Mouse (Mus musculus) natural killer cell, adult 2 months (primary cell): ENCODE data around the gene Acap1.
A peak's percentile ranks its signal among the peaks of the same experiment; 100 is the strongest.

ENCODE experiments used
- DNase-seq, 2 experiments: peaks; one replicate each; pipeline ENCODE4 v3.0.0; 2022; ENCODE audit warnings: low spot score in 2 of 2

The Acap1 gene

DNA sequence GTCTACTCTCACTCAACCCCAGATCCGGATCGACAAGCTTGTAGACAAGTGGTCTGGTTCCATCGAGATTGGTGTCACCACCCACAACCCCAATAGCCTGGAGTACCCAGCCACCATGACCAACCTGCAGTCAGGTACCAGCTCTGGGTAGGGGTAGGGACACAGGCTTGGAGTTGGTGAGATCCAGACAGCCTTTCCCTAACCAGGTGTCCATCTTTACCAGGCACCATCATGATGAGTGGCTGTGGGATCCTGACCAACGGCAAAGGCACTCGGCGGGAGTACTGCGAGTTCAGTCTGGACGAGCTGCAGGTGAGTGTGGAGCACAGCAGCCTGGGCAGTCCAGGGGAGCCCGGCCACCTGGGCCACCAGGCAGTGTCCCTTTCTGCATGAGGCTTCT lies 9.0 kb upstream of the Acap1 start:
- DNase-seq: no peak

DNA sequence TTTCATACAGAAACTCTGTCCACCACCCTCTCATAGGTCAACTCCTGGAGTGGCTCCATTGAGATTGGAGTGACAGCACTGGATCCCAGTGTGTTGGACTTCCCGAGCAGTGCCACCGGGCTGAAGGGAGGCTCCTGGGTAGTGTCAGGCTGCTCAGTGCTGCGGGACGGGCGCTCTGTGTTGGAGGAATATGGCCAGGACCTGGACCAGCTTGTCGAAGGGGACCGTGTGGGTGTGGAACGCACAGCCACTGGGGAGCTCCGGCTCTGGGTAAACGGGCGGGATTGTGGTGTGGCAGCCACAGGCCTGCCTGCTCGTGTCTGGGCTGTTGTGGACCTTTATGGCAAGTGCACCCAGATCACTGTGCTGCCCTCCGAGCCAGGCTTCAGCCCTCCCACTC lies 7.6 kb upstream of the Acap1 start:
- DNase-seq: no peak

DNA sequence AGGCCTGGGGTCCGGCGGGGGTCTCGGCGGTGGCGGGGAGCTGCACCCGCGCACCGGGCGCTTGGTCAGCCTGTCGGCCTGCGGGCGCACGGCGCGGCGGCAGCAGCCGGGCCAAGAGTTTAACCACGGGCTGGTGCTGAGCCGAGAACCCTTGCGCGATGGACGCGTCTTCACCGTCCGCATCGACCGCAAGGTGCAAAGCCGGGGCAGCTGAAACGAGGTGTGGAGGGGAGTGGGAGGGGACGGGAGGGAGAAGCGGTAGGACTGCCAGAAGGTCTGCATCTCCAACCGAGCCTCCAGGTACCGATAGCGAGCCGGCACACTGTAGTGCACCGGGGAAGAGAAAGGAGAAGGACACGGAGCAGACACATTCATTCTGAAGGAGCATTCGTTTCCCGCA lies 6.7 kb upstream of the Acap1 start:
- no peak for DNase-seq

DNA sequence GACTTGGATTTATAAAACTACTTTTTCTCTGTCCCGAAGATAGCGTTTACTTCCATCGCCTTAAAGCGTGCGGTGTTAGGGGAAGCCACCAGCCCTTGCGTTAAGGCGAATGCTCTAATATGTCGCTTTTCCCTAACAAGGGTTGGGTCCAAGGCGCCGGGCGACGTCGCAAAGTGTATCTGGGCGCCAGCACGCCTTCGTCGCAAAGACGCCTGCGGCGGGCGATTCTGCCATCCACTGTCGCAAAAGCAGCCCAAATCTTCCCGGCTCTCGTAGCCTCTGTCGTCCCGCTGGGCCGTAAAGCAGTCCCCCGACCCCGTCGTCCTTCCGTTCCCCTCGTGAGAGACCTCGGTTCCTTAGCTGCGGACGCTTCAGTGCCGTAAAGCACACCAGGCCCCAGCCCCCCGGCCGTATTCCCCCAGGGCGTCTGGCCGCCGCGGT lies 6.1 kb upstream of the Acap1 start:
- DNase-seq: peak; percentile 86 to 89

DNA sequence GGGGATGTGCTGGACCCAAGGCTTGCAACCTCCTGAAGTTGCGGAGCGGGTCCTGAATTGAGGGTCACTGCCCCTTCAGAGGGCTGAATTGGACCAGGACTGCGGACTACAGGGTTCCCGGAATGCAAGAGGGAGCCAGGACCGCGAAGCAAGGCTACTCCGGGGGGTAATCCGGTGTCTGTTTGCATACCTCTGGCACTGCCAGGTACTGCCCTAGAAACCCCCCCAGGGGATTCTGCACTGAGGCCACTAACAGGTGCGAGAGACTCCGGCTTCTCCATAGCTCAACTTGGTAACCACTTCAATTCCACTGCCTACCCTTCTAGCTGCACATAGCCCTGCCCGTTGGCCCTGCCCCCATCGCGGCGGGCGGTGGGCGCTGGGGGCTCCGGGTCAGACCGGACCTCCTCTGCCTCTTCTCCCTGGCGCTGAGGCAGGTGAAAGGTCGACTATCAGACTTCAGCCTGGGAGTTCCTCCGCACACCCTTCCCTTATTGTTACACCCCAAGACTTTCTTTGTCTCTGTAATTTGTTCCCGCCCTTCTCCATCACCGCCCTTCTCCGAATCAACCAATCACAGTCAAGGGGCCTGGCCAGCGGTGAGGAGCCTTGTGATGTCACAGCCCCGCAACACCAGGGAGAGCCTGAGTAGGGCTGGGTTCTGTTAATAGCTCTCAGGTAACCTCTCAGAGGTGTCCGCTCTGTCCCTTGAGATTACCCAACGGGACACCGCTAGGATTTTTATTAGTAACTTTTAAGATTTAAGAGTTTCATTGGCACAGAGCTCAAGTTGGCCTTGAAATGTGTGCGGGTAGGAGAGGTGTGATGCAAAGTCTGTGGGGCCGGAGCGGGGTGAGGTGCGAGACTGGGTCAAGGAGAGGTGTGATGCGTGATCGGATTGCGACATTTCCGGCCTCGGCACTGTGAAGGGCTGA lies 5.4 kb upstream of the Acap1 start, which contains the start of the genes 2810408A11Rik and Neurl4:
Gene 2810408A11Rik (minus strand): TSS at position 517 of the 935 bp plus-strand sequence.
Gene Neurl4 (plus strand): TSS at position 602 of the 935 bp plus-strand sequence.
- peak; percentile 86 to 89 for DNase-seq

DNA sequence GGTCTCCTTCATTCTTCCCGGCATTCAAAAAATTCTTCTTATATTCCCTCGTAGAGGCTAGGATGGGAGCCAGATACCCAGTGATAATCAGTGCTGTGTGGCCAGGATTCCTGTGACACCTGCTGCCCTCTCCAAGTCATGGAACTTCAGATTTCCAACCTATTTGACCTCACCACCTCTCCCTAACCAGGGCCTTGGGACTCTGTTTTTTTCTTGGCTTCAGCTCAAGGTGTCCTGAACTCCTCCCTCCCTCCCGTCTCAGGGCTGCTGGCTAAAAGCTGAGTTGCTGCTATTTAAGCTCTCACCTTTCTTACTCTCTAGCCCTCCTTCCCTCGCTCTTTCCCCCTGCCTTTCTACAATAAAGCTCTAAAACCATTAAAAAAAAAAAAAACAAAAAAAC lies 4.5 kb upstream of the Acap1 start:
- DNase-seq: no peak

DNA sequence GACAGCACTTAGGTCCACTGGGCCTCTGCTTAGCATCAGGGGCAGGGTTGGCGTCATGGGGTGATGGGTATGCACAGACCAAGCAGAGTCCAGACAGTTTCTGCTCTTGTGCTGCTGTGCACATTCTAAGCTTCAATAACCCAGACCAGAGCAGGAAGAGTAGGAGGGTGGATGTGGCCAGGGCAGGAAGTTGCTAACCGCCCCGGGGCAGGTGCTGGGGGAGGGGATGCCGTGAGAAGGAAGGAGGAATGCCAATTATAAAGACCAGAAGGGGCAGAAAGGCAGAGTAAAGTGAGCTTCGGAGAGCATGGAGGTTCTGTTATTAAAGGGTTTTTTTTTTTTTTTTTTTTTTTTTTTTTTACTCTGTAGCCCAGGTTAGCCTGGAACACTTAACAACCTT lies 668 bp downstream of the Acap1 start:
- peak; percentile 82 to 83 for DNase-seq

DNA sequence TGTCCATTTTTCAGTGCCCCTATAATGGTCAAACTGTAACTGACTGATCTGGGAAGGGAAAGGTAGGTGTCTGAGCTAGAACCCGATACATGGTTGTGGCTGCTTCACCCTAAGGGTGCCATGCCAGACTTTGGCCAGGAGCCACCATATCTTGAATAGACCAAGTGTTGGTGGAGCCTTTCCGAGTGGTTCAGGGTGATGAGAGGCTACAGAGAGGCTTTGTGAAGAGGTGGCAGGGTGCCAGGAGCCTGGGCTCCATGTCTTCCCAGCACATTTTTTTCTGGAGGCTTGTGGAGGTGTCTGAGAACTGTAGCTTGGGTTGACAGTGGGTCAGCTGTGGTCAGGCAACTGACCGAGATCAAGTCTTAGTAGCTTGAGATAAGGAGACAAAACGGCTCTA lies 3.9 kb downstream of the Acap1 start:
- no peak for DNase-seq

DNA sequence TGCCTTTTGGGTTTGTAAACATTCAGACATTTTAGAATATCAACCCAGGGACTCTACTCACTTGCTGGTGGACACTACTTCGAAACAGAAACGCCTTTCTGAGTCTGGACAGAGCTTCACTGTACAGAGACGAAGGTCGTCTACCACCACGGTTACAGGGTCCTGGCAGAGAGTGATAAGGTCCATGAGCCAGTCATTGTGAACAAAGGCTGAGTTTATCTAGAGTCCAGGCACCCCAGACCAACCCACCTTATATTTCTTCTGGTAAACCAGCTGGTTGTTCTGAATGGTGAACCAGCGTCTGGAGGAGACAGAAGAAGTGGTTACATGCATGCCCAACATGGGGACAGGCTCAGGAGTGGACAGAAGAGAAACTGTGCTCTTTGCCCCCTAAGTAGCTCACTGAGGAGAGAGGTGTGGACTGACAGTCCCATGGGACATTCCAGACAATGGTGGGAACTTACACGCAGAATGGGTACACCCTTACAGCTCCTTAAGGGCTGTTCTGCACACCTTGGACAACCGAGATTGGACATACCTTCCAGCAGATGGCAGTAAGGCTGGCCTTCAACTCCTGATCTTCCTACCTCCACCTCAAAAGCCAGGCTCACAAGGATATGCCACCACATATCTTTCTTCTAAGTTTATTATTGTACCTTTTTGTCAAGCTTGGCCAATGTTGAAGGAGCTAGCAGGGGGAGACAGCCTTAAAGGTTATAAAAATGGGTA lies 8.3 kb downstream of the Acap1 start:
- DNase-seq: no peak

DNA sequence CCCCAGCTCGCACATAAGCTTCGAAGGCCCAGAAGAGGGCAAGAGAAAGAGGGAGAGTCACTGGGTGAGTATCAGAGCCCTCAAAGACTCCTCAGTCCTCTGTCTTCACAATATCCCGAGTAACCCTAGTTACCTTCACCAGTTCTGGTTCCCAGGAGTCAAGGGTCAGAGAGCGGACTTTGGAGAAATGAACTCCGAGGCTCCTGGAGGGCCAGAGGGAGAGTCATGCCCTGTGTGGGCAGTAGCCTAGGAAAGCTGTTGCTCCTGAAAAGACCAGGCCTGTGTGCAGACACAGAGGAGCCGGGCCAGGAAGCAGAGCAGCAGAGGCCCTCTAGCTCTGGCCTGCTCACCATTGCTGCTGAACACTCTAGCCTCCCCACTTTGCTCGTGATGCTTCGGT lies 10.7 kb downstream of the Acap1 start:
- no peak for DNase-seq

DNA sequence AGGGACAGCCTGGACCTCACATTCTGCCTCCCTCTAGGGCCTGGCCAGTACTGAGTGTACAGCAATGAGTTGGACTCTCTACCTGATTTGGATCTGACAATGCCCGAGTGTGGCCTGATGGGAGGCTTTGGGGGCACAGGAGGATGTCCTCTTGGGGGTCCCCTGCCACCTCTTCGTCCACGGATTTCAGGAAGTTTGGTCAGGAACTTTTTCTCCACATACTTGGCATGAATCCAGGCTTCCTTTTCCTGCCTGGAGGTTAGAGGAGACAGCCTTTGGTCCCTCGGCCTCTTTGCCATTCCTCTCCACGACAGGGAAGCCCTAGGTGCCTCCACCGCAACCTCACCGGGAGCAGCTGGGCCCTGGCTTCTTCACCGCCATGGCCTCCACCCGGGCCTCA lies 11.1 kb downstream of the Acap1 start:
- no peak for DNase-seq

DNA sequence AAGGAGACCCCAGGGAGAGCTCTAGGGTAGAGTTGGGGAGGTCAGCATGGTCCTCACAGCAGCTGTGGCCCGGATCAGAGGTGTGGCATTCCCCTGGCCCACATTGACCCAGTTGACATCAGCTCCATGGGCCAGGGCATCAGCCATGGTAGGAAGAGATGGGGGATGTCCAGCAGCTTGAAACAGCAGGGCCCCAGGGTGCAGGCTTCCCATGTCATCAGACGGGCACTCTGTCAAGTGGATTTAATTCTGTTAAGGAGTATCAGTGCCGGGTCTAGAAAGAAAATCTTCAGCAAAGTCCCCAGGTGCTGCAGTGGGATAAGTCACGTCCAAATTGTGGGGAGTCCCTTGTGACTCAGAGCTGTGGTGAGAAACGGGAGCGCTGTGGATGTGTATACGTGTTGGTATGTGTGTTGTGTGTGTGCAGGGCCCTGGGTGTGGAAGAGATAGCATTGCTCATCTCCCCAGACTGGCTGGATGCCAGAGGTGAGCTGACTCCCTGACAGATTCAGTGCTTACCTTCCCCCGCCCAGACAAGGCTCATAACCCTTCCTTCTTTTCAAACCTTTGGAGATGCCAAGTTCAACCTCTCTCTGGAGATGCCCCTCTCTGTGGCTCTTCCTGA lies 11.7 kb downstream of the Acap1 start:
- DNase-seq: no peak

DNA sequence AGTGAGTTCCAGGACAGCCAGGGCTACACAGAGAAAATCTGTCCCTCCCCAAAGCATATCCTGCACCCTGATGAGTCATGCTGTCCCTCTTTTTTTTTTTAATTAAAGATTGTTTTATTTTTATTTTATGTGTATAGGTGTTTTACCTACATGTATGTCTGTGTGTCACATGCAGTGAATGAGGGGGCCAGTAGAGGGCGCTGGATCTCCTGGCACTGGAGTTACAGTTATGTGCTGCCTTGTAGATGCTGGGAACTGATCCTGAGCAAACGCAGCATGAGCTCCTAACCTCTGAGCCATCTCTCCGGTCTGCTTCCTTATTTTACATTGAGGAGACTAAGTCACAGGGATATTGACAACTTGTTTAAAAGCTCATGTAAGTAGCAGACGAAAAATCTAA lies 12.3 kb downstream of the Acap1 start:
- peak; percentile 62 to 72 for DNase-seq

DNA sequence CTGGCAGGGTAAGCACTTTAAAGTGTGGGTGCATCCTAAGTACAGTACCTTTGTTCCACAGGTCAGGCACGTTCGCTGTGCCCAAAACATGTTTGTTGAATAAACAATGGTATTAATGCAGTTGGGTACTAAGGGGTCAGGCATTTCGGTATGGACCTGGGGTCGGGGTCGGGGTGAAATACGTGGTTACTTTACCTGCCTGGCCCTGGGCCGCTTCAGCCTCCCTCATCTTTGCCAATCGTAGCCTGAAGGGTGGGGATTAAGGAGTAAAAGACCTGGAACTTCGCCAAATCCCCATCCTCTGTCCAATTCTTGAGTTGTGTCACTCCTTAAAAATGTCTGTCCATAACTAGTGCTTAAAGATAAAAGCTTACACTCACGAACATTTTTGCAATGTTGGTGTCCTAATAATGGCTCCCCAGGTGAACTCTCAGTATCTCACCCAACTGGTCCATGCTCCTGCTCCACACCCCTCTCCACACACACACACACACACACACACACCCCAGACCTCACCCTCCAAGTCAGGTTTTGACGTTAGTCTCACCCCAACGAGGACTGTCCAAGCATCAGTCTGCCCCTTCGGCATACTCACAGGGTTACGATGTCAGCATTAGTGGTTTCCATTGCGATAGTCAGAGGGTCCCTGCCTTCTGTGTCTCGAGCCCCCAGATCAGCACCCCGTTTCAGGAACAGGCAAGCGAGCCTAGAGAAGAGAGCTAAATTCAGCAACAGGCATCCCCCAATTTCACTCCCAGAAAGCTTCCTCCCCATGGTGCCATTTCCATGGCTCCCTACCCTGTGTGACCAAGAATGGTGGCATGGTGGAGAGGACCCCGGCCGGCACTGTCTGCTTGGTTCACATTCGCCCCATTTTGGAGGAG lies 13.3 kb downstream of the Acap1 start:
- no peak for DNase-seq

DNA sequence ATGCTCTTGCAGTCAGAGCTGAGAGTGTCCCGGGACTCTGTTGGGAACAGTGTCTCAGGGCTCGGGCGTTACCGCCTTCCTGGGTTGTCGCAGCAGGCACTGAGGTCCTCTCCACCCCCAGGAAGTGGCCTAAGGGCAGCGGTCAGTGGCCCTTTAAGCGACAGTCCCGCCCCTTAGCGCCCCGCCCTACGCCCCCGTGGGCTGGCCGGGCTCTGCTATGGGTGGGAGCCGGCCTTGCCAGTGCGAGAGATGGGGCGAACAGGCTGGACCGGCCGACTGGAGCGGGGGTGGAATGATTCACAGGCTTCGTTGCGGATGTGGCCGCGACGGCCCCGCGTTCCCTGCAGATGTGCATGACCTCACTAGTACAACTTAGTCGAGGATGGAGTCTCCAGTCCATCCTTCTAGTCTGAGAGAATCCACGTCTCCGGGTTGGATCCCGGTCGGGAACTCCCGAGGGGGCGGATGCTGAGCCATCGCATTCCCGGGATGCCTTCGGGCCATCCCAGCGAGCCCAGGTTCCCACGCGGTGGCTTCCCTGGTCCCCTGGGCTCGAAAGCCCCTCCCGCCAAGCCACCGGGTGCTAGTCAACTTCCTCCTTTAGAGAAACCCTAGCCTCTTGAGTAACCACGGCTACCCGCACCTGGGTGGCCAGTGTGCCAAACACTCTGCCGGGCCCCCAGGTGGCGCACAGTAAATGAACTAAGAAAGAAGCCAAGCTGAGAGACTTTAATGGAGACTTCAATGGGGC lies 14.3 kb downstream of the Acap1 start, which contains the start of gene Kctd11:
Gene Kctd11 (minus strand): TSS at position 554 of the 751 bp plus-strand sequence.
- peak; percentile 89 to 93 for DNase-seq

DNA sequence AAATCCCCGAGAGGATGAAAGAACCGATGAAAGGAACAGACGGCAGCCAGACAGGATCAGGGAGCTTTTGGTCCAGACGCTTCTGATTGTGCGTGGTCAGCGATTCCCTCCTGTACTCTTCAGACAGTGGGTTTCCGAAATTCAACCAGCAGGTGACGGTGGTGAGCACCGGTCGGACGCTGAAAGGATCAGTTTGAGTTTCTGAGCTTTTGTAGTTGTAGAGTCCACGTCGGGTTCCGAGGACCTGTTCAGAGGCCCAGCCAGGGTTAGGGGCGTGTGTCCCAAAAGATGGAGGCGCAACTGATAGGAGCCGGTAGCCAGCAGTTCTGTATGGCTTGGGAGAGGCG lies 14.9 kb downstream of the Acap1 start:
- DNase-seq: peak; percentile 80 to 82

DNA sequence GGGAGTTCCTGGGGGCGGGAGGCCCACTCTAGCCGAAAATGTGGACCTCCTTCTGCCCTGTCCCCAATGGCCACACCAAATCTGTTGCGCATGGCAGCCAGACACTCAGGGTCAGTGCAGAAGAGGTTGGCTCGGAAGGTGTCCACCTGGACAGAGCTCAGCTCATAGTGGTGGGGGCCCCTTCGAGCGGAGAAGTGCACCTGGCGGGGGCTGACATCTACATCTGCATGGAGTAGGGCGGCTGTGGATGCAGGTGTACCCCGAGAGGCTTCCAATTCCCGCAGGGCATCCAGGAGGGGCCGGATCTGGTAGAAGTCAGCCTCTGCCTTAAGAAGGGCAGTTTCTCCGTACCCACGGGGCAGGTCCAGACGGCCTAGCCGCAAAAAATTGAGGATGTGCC lies 15.6 kb downstream of the Acap1 start:
- DNase-seq: no peak

DNA sequence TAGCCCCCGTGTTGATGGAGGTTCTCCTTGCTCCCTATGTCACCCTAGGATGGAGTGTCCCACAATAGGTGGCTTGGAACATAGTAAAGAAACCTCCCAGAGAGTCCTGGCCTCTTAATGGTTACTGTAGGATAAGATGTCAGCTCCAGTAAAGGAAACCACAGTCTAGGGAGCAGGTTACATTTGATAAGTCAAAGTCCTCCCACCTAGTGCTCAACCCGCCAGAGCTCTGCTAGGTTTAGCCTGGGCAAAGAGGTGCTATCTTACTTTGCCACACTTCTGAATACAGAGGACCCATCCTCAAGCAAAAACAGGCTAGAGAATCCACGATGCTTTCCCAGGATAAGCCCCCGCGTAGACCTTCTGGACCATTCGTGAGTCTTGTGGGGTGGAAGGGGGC lies 16.4 kb downstream of the Acap1 start:
- DNase-seq: no peak

DNA sequence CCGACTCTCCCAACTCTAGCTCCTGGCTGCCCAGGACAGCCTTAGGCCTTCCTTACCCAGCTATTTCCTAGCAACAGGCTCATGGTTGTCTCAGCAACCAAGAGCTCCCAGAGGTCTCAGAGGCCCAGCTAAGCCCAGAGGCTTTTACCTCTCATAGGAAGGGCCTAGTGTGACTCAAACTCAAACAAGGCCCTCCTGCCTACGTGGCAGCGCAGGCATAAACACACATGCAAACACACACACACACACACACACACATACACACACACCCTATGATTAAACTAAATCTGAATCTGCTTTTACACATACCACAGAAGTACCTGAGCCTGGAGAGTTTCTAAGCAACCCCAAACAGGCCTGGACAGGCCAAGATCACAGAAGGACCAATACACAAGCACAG lies 16.9 kb downstream of the Acap1 start:
- DNase-seq: no peak

DNA sequence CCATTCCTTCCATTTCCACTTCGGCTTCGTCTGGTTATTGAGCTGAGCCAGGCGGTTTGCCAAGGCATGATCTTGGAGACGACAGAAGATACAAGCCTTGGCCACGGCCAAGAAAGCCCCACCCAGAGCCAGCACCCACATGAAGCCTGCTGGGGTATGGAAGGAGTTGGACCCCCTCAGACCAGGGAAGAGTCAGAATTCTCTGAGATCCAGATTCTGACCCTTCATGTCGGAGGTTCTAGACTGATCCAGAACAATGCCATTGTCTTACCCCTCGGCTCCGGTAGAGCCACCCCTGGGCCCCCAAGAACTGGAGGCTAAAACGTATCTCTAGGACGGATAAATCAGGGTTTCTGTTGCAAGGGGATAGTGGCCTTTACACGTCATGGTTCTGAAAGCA lies 17.5 kb downstream of the Acap1 start, which contains the start of gene Tmem95:
Gene Tmem95 (minus strand): TSS at position 141 of the 400 bp plus-strand sequence.
- DNase-seq: no peak
